In the genomic region with DNA sequence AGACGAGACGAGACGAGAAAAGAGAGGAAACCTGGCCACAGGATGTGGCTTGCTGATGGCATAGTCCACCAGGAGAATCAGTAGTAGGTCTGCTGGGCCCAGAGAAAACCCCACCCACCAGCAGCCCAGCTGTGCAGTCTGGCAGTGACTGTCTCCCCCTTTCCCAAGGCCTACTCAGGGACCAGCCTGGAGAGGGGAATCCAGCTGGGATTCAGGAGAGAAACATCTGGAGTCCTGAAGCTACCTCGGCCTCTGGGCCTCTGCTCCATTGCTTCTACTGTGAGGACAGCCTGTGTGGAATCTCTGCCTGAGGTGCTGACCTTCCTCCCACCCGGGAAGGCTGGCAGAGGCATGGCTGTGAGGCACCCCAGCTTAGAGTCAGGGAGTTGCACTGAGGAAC, we compare ENCODE assay signal across 11 mouse cellular contexts. TPM values are rescaled to one million over a fixed set of nuclear protein-coding genes. Genes with fewer than 3 reads are reported as not detected.
DNase-seq lines count a peak whose midpoint lies in the region; ATAC-seq and TF ChIP-seq lines count a peak whose summit lies in the region.
"Had no signal": no experiment of that assay in that cellular context is flagged by ENCODE, and none has a peak within 500 bp of the region (broad histone marks: within the 10 kb centered on the region; RNA-seq: fewer than 3 reads in every experiment).

No protein-coding gene starts in this region.

- H3K27ac ChIP-seq in liver, embryonic 11.5 days (ENCODE audit: low read depth, low read length): peak overlapping the region; percentile 45
- H3K27ac ChIP-seq in liver, embryonic 14.5 days: peak overlapping the region; percentile 61
- no peak overlapping the region for H3K27ac ChIP-seq in forebrain, postnatal 0 days (ENCODE audit: low read depth, low read length)

- ATAC-seq in liver, embryonic 11.5 days (replicated peaks; ENCODE audit: low FRiP score): peak; percentile 31; the same call in 1 of the 2 replicates
- ATAC-seq in liver, embryonic 14.5 days (ENCODE audit: insufficient read depth): peak; percentile 24; the same call in 1 of the 2 replicates
- no peak for ATAC-seq in forebrain, postnatal 0 days

- peak overlapping the region; percentile 29; the same call in 1 of the 2 replicates for H3K4me2 ChIP-seq in liver, embryonic 11.5 days
- H3K4me2 ChIP-seq in liver, embryonic 14.5 days (ENCODE audit: low read depth): peak overlapping the region; percentile 25
- H3K4me2 ChIP-seq in forebrain, postnatal 0 days (ENCODE audit: low read depth): no peak overlapping the region

- H3K27me3 ChIP-seq in liver, embryonic 11.5 days (replicated peaks; ENCODE audit: control insufficient read depth, insufficient read depth, low read length): no peaks in the 10 kb centered on the region
- H3K27me3 ChIP-seq in liver, embryonic 14.5 days (ENCODE audit: control insufficient read depth, insufficient read depth, low read length): no peaks in the 10 kb centered on the region
- H3K27me3 ChIP-seq in forebrain, postnatal 0 days (ENCODE audit: insufficient read depth, low read length): no peaks in the 10 kb centered on the region

- no peaks in the 10 kb centered on the region for H3K36me3 ChIP-seq in liver, embryonic 11.5 days (ENCODE audit: control insufficient read depth, insufficient read depth, low read length)
- H3K36me3 ChIP-seq in liver, embryonic 14.5 days (replicated peaks; ENCODE audit: control insufficient read depth, insufficient read depth, low read depth): no peaks in the 10 kb centered on the region
- no peaks in the 10 kb centered on the region for H3K36me3 ChIP-seq in forebrain, postnatal 0 days (ENCODE audit: insufficient read depth)

- H3K9me3 ChIP-seq in liver, embryonic 11.5 days (ENCODE audit: control insufficient read depth, low read length): 0 out of 2 replicates have a peak, but pooled peaks cover 5% of the 10 kb centered on the region
- H3K9me3 ChIP-seq in liver, embryonic 14.5 days (ENCODE audit: control insufficient read depth, low read length): no peaks in the 10 kb centered on the region
- H3K9me3 ChIP-seq in forebrain, postnatal 0 days (ENCODE audit: low read length): no peaks in the 10 kb centered on the region

- intact Hi-C loops in left cerebral cortex, postnatal 36 days (cut with DNase I): no loop called here

- WGBS in liver, embryonic 11.5 days: 50% methylated on average over 5 of the region's 5 CpGs
- WGBS in liver, embryonic 14.5 days (ENCODE audit: insufficient replicate concordance): 31% methylated on average over 5 of the region's 5 CpGs
- WGBS in forebrain, postnatal 0 days: 68% methylated on average over 5 of the region's 5 CpGs

- no peak for DNase-seq in liver, embryonic 11.5 days (ENCODE audit: low spot score)
- DNase-seq in liver: no peak
- peak; percentile 69 for DNase-seq in gastrocnemius, postnatal 25 days
- no peak for DNase-seq in liver, embryonic 14.5 days (ENCODE audit: low read depth in 3 of 3, low spot score in 3 of 3)
- DNase-seq in thymus, postnatal 36 days: peak; percentile 43 to 61
- no peak for DNase-seq in left cerebral cortex, postnatal 36 days (ENCODE audit: low spot score in 2 of 2)
- DNase-seq in retina, embryonic 14.5 days (ENCODE audit: low spot score): no peak
- DNase-seq in forebrain, postnatal 0 days: no peak
- DNase-seq: adrenal gland, postnatal 10 days; cerebellum, postnatal 14 days; midbrain, embryonic 14.5 days had no signal

- no peak for TF ChIP-seq CTCF in liver, embryonic 14.5 days (IDR thresholded peaks at IDR 0.05; ENCODE audit: low read depth)
- TF ChIP-seq CTCF in forebrain, postnatal 0 days (IDR thresholded peaks at IDR 0.05; ENCODE audit: low read depth): no peak

- peaks cover 13% of the 10 kb centered on the region for H3K4me1 ChIP-seq in liver, embryonic 11.5 days (replicated peaks; ENCODE audit: control insufficient read depth, insufficient read depth, low read length)
- H3K4me1 ChIP-seq in liver, embryonic 14.5 days (replicated peaks; ENCODE audit: control insufficient read depth in 2 of 2, insufficient read depth in 2 of 2, low read length in 1 of 2): peaks cover 25 to 36% of the 10 kb centered on the region in 2 experiments
- no peaks in the 10 kb centered on the region for H3K4me1 ChIP-seq in forebrain, postnatal 0 days (ENCODE audit: insufficient read depth)

- H3K4me3 ChIP-seq in liver, embryonic 11.5 days (ENCODE audit: low read depth, low read length): no peak overlapping the region
- H3K4me3 ChIP-seq in liver, embryonic 14.5 days (ENCODE audit: insufficient read depth in 1 of 2, low read depth in 2 of 2, low read length in 2 of 2): no peak overlapping the region; a peak in 1 of 4 replicates
- H3K4me3 ChIP-seq in forebrain, postnatal 0 days (ENCODE audit: low read depth, low read length): no peak overlapping the region

- peak overlapping the region; percentile 55; the same call in 1 of the 2 replicates for H3K9ac ChIP-seq in liver, embryonic 11.5 days (ENCODE audit: low read depth, low read length)
- H3K9ac ChIP-seq in liver, embryonic 14.5 days (replicated peaks): peak overlapping the region; percentile 34
- H3K9ac ChIP-seq in forebrain, postnatal 0 days: no peak overlapping the region

- no peak for TF ChIP-seq EP300 in liver, embryonic 14.5 days (IDR thresholded peaks at IDR 0.05; ENCODE audit: low read depth)

RNA-seq across cellular contexts. Expression of a gene that starts 25.8 kb away (rescaled TPM):
- 5.3 TPM in 2 replicates for polyA plus RNA-seq in liver, embryonic 11.5 days (2014; fragmentation: Nextera tagmentation; extraction: Ambion mirVana)
- 10 to 100 TPM; 90.9 to 97.0 TPM for total RNA-seq in gastrocnemius, postnatal 25 days (2021)
- polyA plus RNA-seq in liver, embryonic 14.5 days (2012; rRNA removed): 1.4 TPM in 2 replicates
- 1.1 and 1.4 TPM in 2 replicates for polyA plus RNA-seq in liver, embryonic 14.5 days (2014; fragmentation: Nextera tagmentation; extraction: Ambion mirVana)
- total RNA-seq in left cerebral cortex, postnatal 36 days (2021): 10 to 100 TPM; 27.3 to 33.7 TPM
- 21.5 and 28.6 TPM in 2 replicates for total RNA-seq in forebrain, postnatal 0 days (2014; rRNA removed)
- 23.4 and 24.0 TPM in 2 replicates for polyA plus RNA-seq in forebrain, postnatal 0 days (2015; fragmentation: Nextera tagmentation; extraction: Ambion mirVana)

RNA-seq across cellular contexts. Expression of a gene that starts 29.7 kb away (rescaled TPM):
- 37.8 and 48.1 TPM in 2 replicates for polyA plus RNA-seq in liver, embryonic 11.5 days (2014; fragmentation: Nextera tagmentation; extraction: Ambion mirVana)
- total RNA-seq in gastrocnemius, postnatal 25 days (2021): 10 to 100 TPM; 67.0 to 69.6 TPM
- polyA plus RNA-seq in liver, embryonic 14.5 days (2012; rRNA removed): 6.7 and 7.6 TPM in 2 replicates
- 6.2 and 10.6 TPM in 2 replicates for polyA plus RNA-seq in liver, embryonic 14.5 days (2014; fragmentation: Nextera tagmentation; extraction: Ambion mirVana)
- total RNA-seq in left cerebral cortex, postnatal 36 days (2021): 100 to 1,000 TPM; 257 to 259 TPM
- 92.1 and 131 TPM in 2 replicates for total RNA-seq in forebrain, postnatal 0 days (2014; rRNA removed)
- 40.7 and 60.4 TPM in 2 replicates for polyA plus RNA-seq in forebrain, postnatal 0 days (2015; fragmentation: Nextera tagmentation; extraction: Ambion mirVana)

RNA-seq across cellular contexts. Expression of a gene that starts 36.5 kb away (rescaled TPM):
- 19.2 and 19.8 TPM in 2 replicates for polyA plus RNA-seq in liver, embryonic 11.5 days (2014; fragmentation: Nextera tagmentation; extraction: Ambion mirVana)
- total RNA-seq in gastrocnemius, postnatal 25 days (2021): 10 to 100 TPM; 15.1 to 15.9 TPM
- polyA plus RNA-seq in liver, embryonic 14.5 days (2012; rRNA removed): 7.8 and 8.9 TPM in 2 replicates
- 9.8 and 12.5 TPM in 2 replicates for polyA plus RNA-seq in liver, embryonic 14.5 days (2014; fragmentation: Nextera tagmentation; extraction: Ambion mirVana)
- total RNA-seq in left cerebral cortex, postnatal 36 days (2021): 1 to 10 TPM; 3.7 to 8.8 TPM
- total RNA-seq in forebrain, postnatal 0 days (2014; rRNA removed): 0.38 and 0.62 TPM in 2 replicates
- 0.38 and 0.39 TPM in 2 replicates for polyA plus RNA-seq in forebrain, postnatal 0 days (2015; fragmentation: Nextera tagmentation; extraction: Ambion mirVana)

Comparison
In these comparisons a context has a peak if more than half of its experiments do, and no peak if none do; other contexts are left out.
1. DNase-seq: peak in gastrocnemius, postnatal 25 days (single experiment) and thymus, postnatal 36 days (2 of 2); none in liver, embryonic 11.5 days (single experiment), liver (single experiment), liver, embryonic 14.5 days (0 of 3), left cerebral cortex, postnatal 36 days (0 of 2), retina, embryonic 14.5 days (single experiment) and forebrain, postnatal 0 days (single experiment).